Mouse (Mus musculus): ENCODE measurements around the gene Prdm1.

DNA sequence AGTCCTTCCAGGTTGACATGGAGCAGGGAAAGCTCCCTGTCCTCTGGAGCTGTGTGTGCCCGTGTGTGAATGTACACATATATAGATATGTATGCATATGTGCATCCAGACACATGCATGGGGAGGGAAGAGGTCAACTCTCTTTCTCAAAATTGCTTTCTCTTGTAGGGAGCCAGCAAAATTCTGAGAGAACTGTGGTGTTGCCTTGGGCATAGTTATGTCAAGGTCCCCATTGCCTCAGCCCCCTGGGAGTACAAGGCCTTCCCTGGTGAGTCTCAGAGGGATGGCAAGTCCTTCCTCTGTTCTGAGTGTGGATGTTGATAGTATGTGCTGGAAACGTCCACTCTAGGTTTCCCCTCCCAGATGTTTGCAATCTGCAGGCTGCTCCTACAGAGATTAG lies 109.4 kb downstream of the Prdm1 start:
- TF ChIP-seq CTCF (IDR thresholded peaks at IDR 0.05; ENCODE audit: insufficient read depth, low read depth, low read length) (no peak), POLR2A (IDR thresholded peaks at IDR 0.05; ENCODE audit: insufficient read depth, low read depth, low read length) (no peak)

Data from olfactory bulb, adult 2 months (tissue).